18 mouse cellular contexts compared by ENCODE assay signal in the genomic region with DNA sequence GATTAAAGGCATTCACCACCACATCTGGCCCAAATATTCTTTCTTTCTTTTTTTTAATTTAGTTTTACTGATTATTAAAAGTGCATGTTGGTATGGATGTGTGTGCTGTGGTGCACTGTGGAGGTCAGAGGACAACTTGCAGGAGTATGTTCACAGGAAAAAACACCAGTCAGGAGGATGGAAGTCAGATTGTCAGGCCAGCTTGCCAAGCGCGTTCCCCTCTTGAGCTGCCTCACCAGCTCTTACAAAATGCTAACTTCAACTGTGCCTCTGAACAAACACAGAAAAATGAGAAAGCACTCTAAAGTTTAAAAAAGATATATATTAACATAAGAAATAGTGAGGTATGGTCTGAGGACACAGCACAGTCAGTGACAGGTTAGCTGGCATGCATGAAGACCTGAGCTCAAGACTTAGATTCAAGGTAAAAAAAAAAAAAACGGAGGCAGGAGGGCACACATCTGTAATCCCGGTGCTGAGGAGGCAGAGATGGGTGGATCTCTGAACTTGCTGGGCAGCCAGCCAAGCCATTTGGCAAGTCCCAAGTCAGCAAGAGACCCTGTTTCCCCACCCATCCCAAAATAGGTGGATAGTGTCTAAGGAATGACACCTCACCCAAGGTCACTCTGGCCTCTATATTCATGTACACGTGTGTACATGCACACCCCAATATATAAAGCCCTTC. TPM values are rescaled to one million over a fixed set of nuclear protein-coding genes. Genes with fewer than 3 reads are reported as not detected.
DNase-seq lines count a peak whose midpoint lies in the region; ATAC-seq and TF ChIP-seq lines count a peak whose summit lies in the region.
"Had no signal": no experiment of that assay in that cellular context is flagged by ENCODE, and none has a peak within 500 bp of the region (broad histone marks: within the 10 kb centered on the region; RNA-seq: fewer than 3 reads in every experiment).

No protein-coding gene starts in this region.

- WGBS in heart, adult 2 months = 25% methylated on average over 5 of the region's 5 CpGs
- WGBS in heart, postnatal 0 days = 36% methylated on average over 5 of the region's 5 CpGs

- H3K4me2 ChIP-seq in heart, postnatal 0 days (ENCODE audit: low read depth, low read length) = no peak overlapping the region
- H3K4me2 ChIP-seq: embryonic facial prominence, embryonic 12.5 days; forebrain, embryonic 15.5 days; hindbrain, embryonic 15.5 days had no signal

- no peak overlapping the region for H3K9ac ChIP-seq in heart, adult 2 months (ENCODE audit: low read depth, low read length)
- H3K9ac ChIP-seq in heart, postnatal 0 days (replicated peaks; ENCODE audit: low read depth, low read length) = no peak overlapping the region
- H3K9ac ChIP-seq: embryonic facial prominence, embryonic 12.5 days; forebrain, embryonic 15.5 days; hindbrain, embryonic 15.5 days had no signal

- peak overlapping the region; percentile 10; the same call in 1 of the 2 replicates for H3K27ac ChIP-seq in heart, adult 2 months
- 0 out of 2 replicates have a peak overlapping the region, but pooled peaks have one; percentile 11 for H3K27ac ChIP-seq in heart, postnatal 0 days (ENCODE audit: low read depth)
- H3K27ac ChIP-seq: embryonic facial prominence, embryonic 12.5 days; forebrain, embryonic 15.5 days; hindbrain, embryonic 15.5 days had no signal

- no peak for TF ChIP-seq POLR2A in heart, adult 2 months (IDR thresholded peaks at IDR 0.05; ENCODE audit: insufficient read depth, low read depth, low read length)

- H3K9me3 ChIP-seq in heart, postnatal 0 days (replicated peaks; ENCODE audit: control insufficient read depth, low read length) = no peaks in the 10 kb centered on the region
- H3K9me3 ChIP-seq: embryonic facial prominence, embryonic 12.5 days; forebrain, embryonic 15.5 days; hindbrain, embryonic 15.5 days had no signal

- H3K4me1 ChIP-seq in heart, adult 2 months (ENCODE audit: control insufficient read depth, insufficient read depth, low read length) = peaks cover 12% of the 10 kb centered on the region
- H3K4me1 ChIP-seq in heart, postnatal 0 days (ENCODE audit: control insufficient read depth, insufficient read depth) = peaks cover 23% of the 10 kb centered on the region
- H3K4me1 ChIP-seq: embryonic facial prominence, embryonic 12.5 days; forebrain, embryonic 15.5 days; hindbrain, embryonic 15.5 days had no signal

- TF ChIP-seq CTCF in heart, adult 2 months (IDR thresholded peaks at IDR 0.05) = no peak
- no peak for TF ChIP-seq CTCF in heart, postnatal 0 days (IDR thresholded peaks at IDR 0.05; ENCODE audit: low read depth)

- H3K36me3 ChIP-seq in heart, adult 2 months (ENCODE audit: control insufficient read depth, insufficient read depth, low read length) = peaks cover 4% of the 10 kb centered on the region
- H3K36me3 ChIP-seq in heart, postnatal 0 days (replicated peaks; ENCODE audit: control insufficient read depth, insufficient read depth, low read length) = no peaks in the 10 kb centered on the region
- H3K36me3 ChIP-seq: embryonic facial prominence, embryonic 12.5 days; forebrain, embryonic 15.5 days; hindbrain, embryonic 15.5 days had no signal

- no peaks in the 10 kb centered on the region for H3K79me2 ChIP-seq in heart, adult 2 months (replicated peaks; ENCODE audit: control insufficient read depth, insufficient read depth, low read length)

- DNase-seq in heart, adult 2 months = no peak
- DNase-seq in heart, adult 8-10 months (ENCODE audit: low spot score) = no peak
- DNase-seq in heart, postnatal 0 days (ENCODE audit: low spot score) = no peak
- no peak for DNase-seq in heart, postnatal 14 days
- DNase-seq in kidney, postnatal 36 days = peak; percentile 28 to 48
- DNase-seq in kidney, adult 8-10 months = no peak
- DNase-seq in left cerebral cortex, postnatal 14 days (ENCODE audit: low spot score in 2 of 2) = no peak
- DNase-seq: adrenal gland, postnatal 10 days; cerebellum, adult 11-12 months; cerebellum, adult 9-10 months; cerebellum, postnatal 25 days; gastrocnemius, postnatal 36 days; heart, adult 18-20 months had no signal

- no peaks in the 10 kb centered on the region for H3K27me3 ChIP-seq in heart, adult 2 months (ENCODE audit: control insufficient read depth, insufficient read depth, low read length)
- H3K27me3 ChIP-seq in heart, postnatal 0 days (ENCODE audit: control insufficient read depth, insufficient read depth, low read length) = no peaks in the 10 kb centered on the region
- H3K27me3 ChIP-seq: embryonic facial prominence, embryonic 12.5 days; forebrain, embryonic 15.5 days; hindbrain, embryonic 15.5 days had no signal

- ATAC-seq in heart, postnatal 0 days (ENCODE audit: insufficient read depth, low read depth) = no peak
- ATAC-seq: forebrain, embryonic 15.5 days; intestine, embryonic 16.5 days had no signal

- no peak overlapping the region for H3K4me3 ChIP-seq in heart, adult 2 months
- H3K4me3 ChIP-seq in heart, postnatal 0 days (ENCODE audit: low read depth, low read length) = no peak overlapping the region
- H3K4me3 ChIP-seq: embryonic facial prominence, embryonic 12.5 days; forebrain, embryonic 15.5 days; hindbrain, embryonic 15.5 days had no signal

- no peak for TF ChIP-seq EP300 in heart, adult 2 months (IDR thresholded peaks at IDR 0.05; ENCODE audit: insufficient read depth, low read depth, low read length)
- no peak for TF ChIP-seq EP300 in heart, postnatal 0 days (IDR thresholded peaks at IDR 0.05; ENCODE audit: low read depth)

- intact Hi-C loops in heart, adult 2 months (cut with DNase I) = no loop called here
- intact Hi-C loops in heart, postnatal 14 days (cut with DNase I) = no loop called here
- intact Hi-C loops in left cerebral cortex, postnatal 14 days (cut with DNase I) = no loop called here

RNA-seq across cellular contexts. Expression of a gene that starts 16.4 kb away (rescaled TPM):
- 100 to 1,000 TPM; 255 to 283 TPM for total RNA-seq in heart, adult 2 months (2021)
- 165 and 190 TPM in 2 replicates for polyA plus RNA-seq in heart, adult 2 months (2012; rRNA removed)
- total RNA-seq in heart, adult 8-10 months (2022) = 100 to 1,000 TPM; 193 to 360 (median 253) TPM
- total RNA-seq in heart, postnatal 0 days (2014; rRNA removed; ENCODE audit: low replicate concordance) = 40.2 and 48.7 TPM in 2 replicates
- polyA plus RNA-seq in heart, postnatal 0 days (2015; fragmentation: Nextera tagmentation; extraction: Ambion mirVana) = 161 and 164 TPM in 2 replicates
- 100 to 1,000 TPM; 180 to 188 TPM for total RNA-seq in heart, postnatal 14 days (2021)
- total RNA-seq in left cerebral cortex, postnatal 14 days (2021) = 10 to 100 TPM; 47.4 to 67.2 TPM

RNA-seq across cellular contexts. Expression of a gene that starts 29.1 kb away (rescaled TPM):
- total RNA-seq in heart, adult 2 months (2021) = under 1 TPM in 1 of 2 experiments, not detected in 1; 0.39 TPM
- polyA plus RNA-seq in heart, adult 2 months (2012; rRNA removed) = 3.2 and 8.0 TPM in 2 replicates
- under 1 TPM in 2 of 4 experiments, not detected in 2; 0.31 to 0.41 TPM for total RNA-seq in heart, adult 8-10 months (2022)
- 1.6 and 2.0 TPM in 2 replicates for total RNA-seq in heart, postnatal 0 days (2014; rRNA removed; ENCODE audit: low replicate concordance)
- 0.05 and 0.49 TPM in 2 replicates for polyA plus RNA-seq in heart, postnatal 0 days (2015; fragmentation: Nextera tagmentation; extraction: Ambion mirVana)
- 10 to 100 TPM in 1 of 2 experiments, not detected in 1; 18.9 TPM for total RNA-seq in heart, postnatal 14 days (2021)
- not detected for total RNA-seq in left cerebral cortex, postnatal 14 days (2021)

RNA-seq across cellular contexts. Expression of a gene that starts 29.2 kb away (rescaled TPM):
- 1,000 to 10,000 TPM; 1,087 to 1,288 TPM for total RNA-seq in heart, adult 2 months (2021)
- polyA plus RNA-seq in heart, adult 2 months (2012; rRNA removed) = 1,025 and 1,670 TPM in 2 replicates
- 1,000 to 10,000 TPM; 1,259 to 1,304 (median 1,268) TPM for total RNA-seq in heart, adult 8-10 months (2022)
- 875 and 891 TPM in 2 replicates for total RNA-seq in heart, postnatal 0 days (2014; rRNA removed; ENCODE audit: low replicate concordance)
- 754 and 772 TPM in 2 replicates for polyA plus RNA-seq in heart, postnatal 0 days (2015; fragmentation: Nextera tagmentation; extraction: Ambion mirVana)
- total RNA-seq in heart, postnatal 14 days (2021) = 1,000 to 10,000 TPM; 1,008 to 1,038 TPM
- 100 to 1,000 TPM; 211 to 216 TPM for total RNA-seq in left cerebral cortex, postnatal 14 days (2021)

RNA-seq across cellular contexts. Expression of a gene that starts 34.1 kb away (rescaled TPM):
- not detected for total RNA-seq in heart, adult 2 months (2021)
- polyA plus RNA-seq in heart, adult 2 months (2012; rRNA removed) = 0.12 TPM in 1 of 2 replicates, not detected in the other
- total RNA-seq in heart, adult 8-10 months (2022) = not detected
- not detected in 2 replicates for total RNA-seq in heart, postnatal 0 days (2014; rRNA removed; ENCODE audit: low replicate concordance)
- 0.27 and 0.30 TPM in 2 replicates for polyA plus RNA-seq in heart, postnatal 0 days (2015; fragmentation: Nextera tagmentation; extraction: Ambion mirVana)
- under 1 TPM in 1 of 2 experiments, not detected in 1; 0.14 TPM for total RNA-seq in heart, postnatal 14 days (2021)
- total RNA-seq in left cerebral cortex, postnatal 14 days (2021) = not detected
- total RNA-seq: gastrocnemius, postnatal 36 days; heart, adult 18-20 months; heart, postnatal 25 days had no signal

RNA-seq across cellular contexts. Expression of a gene that starts 42.7 kb away (rescaled TPM):
- total RNA-seq in heart, adult 2 months (2021) = 10 to 100 TPM; 79.8 to 81.6 TPM
- polyA plus RNA-seq in heart, adult 2 months (2012; rRNA removed) = 63.9 and 83.2 TPM in 2 replicates
- 100 to 1,000 TPM in 1 of 4 experiments, 10 to 100 TPM in 3; 94.3 to 111 (median 97.4) TPM for total RNA-seq in heart, adult 8-10 months (2022)
- 82.0 and 97.7 TPM in 2 replicates for total RNA-seq in heart, postnatal 0 days (2014; rRNA removed; ENCODE audit: low replicate concordance)
- polyA plus RNA-seq in heart, postnatal 0 days (2015; fragmentation: Nextera tagmentation; extraction: Ambion mirVana) = 56.0 and 64.6 TPM in 2 replicates
- total RNA-seq in heart, postnatal 14 days (2021) = 10 to 100 TPM; 86.2 to 92.8 TPM
- 10 to 100 TPM; 69.6 to 72.1 TPM for total RNA-seq in left cerebral cortex, postnatal 14 days (2021)

Comparison
In these comparisons a context has a peak if more than half of its experiments do, and no peak if none do; other contexts are left out.
1. DNase-seq: peak in kidney, postnatal 36 days (2 of 2); none in heart, adult 2 months (0 of 2), heart, adult 8-10 months (single experiment), heart, postnatal 0 days (single experiment), heart, postnatal 14 days (0 of 2), kidney, adult 8-10 months (0 of 2) and left cerebral cortex, postnatal 14 days (0 of 2).